Mouse (Mus musculus): ENCODE results near the gene Cryba1.
A peak's percentile ranks its signal among the peaks of the same experiment; 100 is the strongest.

The Cryba1 gene

GRCm38 (mm10) chr11:77713736-77714135 is 11.3 kb downstream of the Cryba1 start:
- peak; percentile 17 to 22 for DNase-seq

- DNase-seq: no peak
Observed at GRCm38 (mm10) chr11:77709039-77709438, 16.0 kb downstream of the Cryba1 start.

GRCm38 (mm10) chr11:77705920-77706319 is 19.2 kb downstream of the Cryba1 start:
- DNase-seq: no peak

GRCm38 (mm10) chr11:77697232-77697631 is 27.9 kb downstream of the Cryba1 start:
- DNase-seq: no peak

- no peak for DNase-seq
Observed at GRCm38 (mm10) chr11:77693026-77693425, 32.1 kb downstream of the Cryba1 start.

- DNase-seq: peak; percentile 46 to 52
Observed at GRCm38 (mm10) chr11:77687541-77688131, 37.4 kb downstream of the Cryba1 start.

- peak; percentile 38 to 65 for DNase-seq
Observed at GRCm38 (mm10) chr11:77686841-77687540, 38.1 kb downstream of the Cryba1 start.

GRCm38 (mm10) chr11:77686346-77686840 is 38.7 kb downstream of the Cryba1 start:
- peak in 1 of 2 experiments; percentile 31 for DNase-seq

- peak; percentile 100 for DNase-seq
Observed at GRCm38 (mm10) chr11:77685383-77686265, 39.5 kb downstream of the Cryba1 start, which contains the start of gene Nufip2. Nufip2 (plus strand) TSS chr11:77686155.

GRCm38 (mm10) chr11:77684896-77685295 is 40.2 kb downstream of the Cryba1 start:
- no peak for DNase-seq

- no peak for DNase-seq
Observed at GRCm38 (mm10) chr11:77680018-77680417, 45.1 kb downstream of the Cryba1 start.

- no peak for DNase-seq
Observed at GRCm38 (mm10) chr11:77673428-77673991, 51.6 kb downstream of the Cryba1 start.

- DNase-seq: no peak
Observed at GRCm38 (mm10) chr11:77672746-77673145, 52.3 kb downstream of the Cryba1 start.

Data from kidney, adult 8-10 months (tissue).